14 mouse cellular contexts compared by ENCODE assay signal in genomic region chr4:41698421-41699016, GRCm38 (mm10). TPM values are rescaled to one million over a fixed set of nuclear protein-coding genes. Genes with fewer than 3 reads are reported as not detected.
DNase-seq lines count a peak whose midpoint lies in the region; ATAC-seq lines count a peak whose summit lies in the region.
"Not testable (repeated sequence)": the region's sequence is repeated elsewhere in the genome, so short reads cannot be mapped to it uniquely, and the experiment has no call there.
"Had no signal": no experiment of that assay in that cellular context is flagged by ENCODE, and none has a peak within 500 bp of the region (broad histone marks: within the 10 kb centered on the region; RNA-seq: fewer than 3 reads in every experiment).

No protein-coding gene starts in this region.

- DNase-seq in adrenal gland, postnatal 14 days = peak; percentile 67
- DNase-seq in cerebellum, postnatal 14 days = peak; percentile 70 to 75
- DNase-seq in forebrain, embryonic 14.5 days (ENCODE audit: low spot score) = peak; percentile 20
- DNase-seq in heart, adult 9 months (ENCODE audit: low spot score in 2 of 2) = peak; percentile 51 to 52
- DNase-seq in kidney, postnatal 14 days = peak; percentile 53
- DNase-seq in midbrain, embryonic 11.5 days (ENCODE audit: low spot score, missing footprints) = peak; percentile 80
- DNase-seq in testis, postnatal 10 days (ENCODE audit: low spot score) = peak; percentile 61

- WGBS in forebrain, embryonic 14.5 days = 7% methylated on average over 20 of the region's 32 CpGs
- WGBS in hindbrain, embryonic 12.5 days = 5% methylated on average over 23 of the region's 32 CpGs
- 7% methylated on average over 20 of the region's 32 CpGs for WGBS in midbrain, embryonic 11.5 days

- not testable (repeated sequence) for H3K27ac ChIP-seq in forebrain, embryonic 14.5 days (ENCODE audit: low read depth, low read length); hindbrain, embryonic 12.5 days; midbrain, embryonic 11.5 days (ENCODE audit: low read depth, low read length)

- H3K4me3 ChIP-seq in forebrain, embryonic 14.5 days (ENCODE audit: low read depth, low read length); hindbrain, embryonic 12.5 days; midbrain, embryonic 11.5 days (ENCODE audit: low read depth, low read length): not testable (repeated sequence)

- not testable (repeated sequence) for H3K4me2 ChIP-seq in forebrain, embryonic 14.5 days (ENCODE audit: low read length); midbrain, embryonic 11.5 days
- peak overlapping the region; percentile 31 for H3K4me2 ChIP-seq in hindbrain, embryonic 12.5 days (replicated peaks)

- not testable (repeated sequence) for ATAC-seq in forebrain, embryonic 14.5 days; hindbrain, embryonic 12.5 days (ENCODE audit: low FRiP score); midbrain, embryonic 11.5 days (ENCODE audit: low FRiP score)

- not testable (repeated sequence) for H3K4me1 ChIP-seq in forebrain, embryonic 14.5 days (ENCODE audit: control insufficient read depth, insufficient read depth, low read length); hindbrain, embryonic 12.5 days; midbrain, embryonic 11.5 days (ENCODE audit: control insufficient read depth, insufficient read depth, low read length)

- not testable (repeated sequence) for H3K27me3 ChIP-seq in forebrain, embryonic 14.5 days (replicated peaks; ENCODE audit: control insufficient read depth, insufficient read depth, low read length); hindbrain, embryonic 12.5 days; midbrain, embryonic 11.5 days (ENCODE audit: control insufficient read depth, insufficient read depth, low read length)

- not testable (repeated sequence) for H3K36me3 ChIP-seq in forebrain, embryonic 14.5 days (ENCODE audit: control insufficient read depth, insufficient read depth, low read length); hindbrain, embryonic 12.5 days; midbrain, embryonic 11.5 days (ENCODE audit: control insufficient read depth, insufficient read depth, low read length)

- not testable (repeated sequence) for H3K9ac ChIP-seq in forebrain, embryonic 14.5 days (ENCODE audit: low read length); hindbrain, embryonic 12.5 days; midbrain, embryonic 11.5 days (ENCODE audit: low read length)

- H3K9me3 ChIP-seq in forebrain, embryonic 14.5 days (replicated peaks; ENCODE audit: control insufficient read depth, low read length); hindbrain, embryonic 12.5 days (replicated peaks); midbrain, embryonic 11.5 days (ENCODE audit: control insufficient read depth, low read length): not testable (repeated sequence)

RNA-seq across cellular contexts. Expression of gene Il11ra1, which starts 1.3 kb away (rescaled TPM):
- 56.9 and 60.2 TPM in 2 replicates for total RNA-seq in adrenal gland, postnatal 14 days (2021)
- 23.9 and 24.3 TPM in 2 replicates for polyA plus RNA-seq in forebrain, embryonic 14.5 days (2014; fragmentation: Nextera tagmentation; extraction: Ambion mirVana)
- 125 and 141 TPM in 2 replicates for polyA plus RNA-seq in hindbrain, embryonic 12.5 days (2016; fragmentation: Nextera tagmentation; extraction: Ambion mirVana)
- 55.2 and 57.9 TPM in 2 replicates for polyA plus RNA-seq in midbrain, embryonic 11.5 days (2014; fragmentation: Nextera tagmentation; extraction: Ambion mirVana)

RNA-seq across cellular contexts. Expression of gene Cntfr, which starts 1.6 kb away (rescaled TPM):
- 61.2 and 63.2 TPM in 2 replicates for total RNA-seq in adrenal gland, postnatal 14 days (2021)
- polyA plus RNA-seq in forebrain, embryonic 14.5 days (2014; fragmentation: Nextera tagmentation; extraction: Ambion mirVana) = 12.6 and 12.7 TPM in 2 replicates
- polyA plus RNA-seq in hindbrain, embryonic 12.5 days (2016; fragmentation: Nextera tagmentation; extraction: Ambion mirVana) = 28.8 and 35.9 TPM in 2 replicates
- polyA plus RNA-seq in midbrain, embryonic 11.5 days (2014; fragmentation: Nextera tagmentation; extraction: Ambion mirVana) = 25.7 and 33.8 TPM in 2 replicates
- total RNA-seq: neutrophil, adult 5-6 weeks had no signal

RNA-seq across cellular contexts. Expression of gene Rpp25l, which starts 14.8 kb away (rescaled TPM):
- 30.1 and 34.1 TPM in 2 replicates for total RNA-seq in adrenal gland, postnatal 14 days (2021)
- 72.2 and 83.3 TPM in 2 replicates for polyA plus RNA-seq in forebrain, embryonic 14.5 days (2014; fragmentation: Nextera tagmentation; extraction: Ambion mirVana)
- 55.6 and 66.5 TPM in 2 replicates for polyA plus RNA-seq in hindbrain, embryonic 12.5 days (2016; fragmentation: Nextera tagmentation; extraction: Ambion mirVana)
- 69.3 and 85.9 TPM in 2 replicates for polyA plus RNA-seq in midbrain, embryonic 11.5 days (2014; fragmentation: Nextera tagmentation; extraction: Ambion mirVana)

RNA-seq across cellular contexts. Expression of gene Dctn3, which starts 24.5 kb away (rescaled TPM):
- 106 and 110 TPM in 2 replicates for total RNA-seq in adrenal gland, postnatal 14 days (2021)
- 301 and 330 TPM in 2 replicates for polyA plus RNA-seq in forebrain, embryonic 14.5 days (2014; fragmentation: Nextera tagmentation; extraction: Ambion mirVana)
- polyA plus RNA-seq in hindbrain, embryonic 12.5 days (2016; fragmentation: Nextera tagmentation; extraction: Ambion mirVana) = 191 and 199 TPM in 2 replicates
- 154 and 155 TPM in 2 replicates for polyA plus RNA-seq in midbrain, embryonic 11.5 days (2014; fragmentation: Nextera tagmentation; extraction: Ambion mirVana)

RNA-seq across cellular contexts. Expression of gene Arid3c, which starts 32.4 kb away (rescaled TPM):
- total RNA-seq in adrenal gland, postnatal 14 days (2021) = not detected in 2 replicates
- 0.12 and 0.15 TPM in 2 replicates for polyA plus RNA-seq in forebrain, embryonic 14.5 days (2014; fragmentation: Nextera tagmentation; extraction: Ambion mirVana)
- polyA plus RNA-seq in hindbrain, embryonic 12.5 days (2016; fragmentation: Nextera tagmentation; extraction: Ambion mirVana) = 1.1 TPM in 2 replicates
- polyA plus RNA-seq in midbrain, embryonic 11.5 days (2014; fragmentation: Nextera tagmentation; extraction: Ambion mirVana) = 0.72 and 1.8 TPM in 2 replicates
- total RNA-seq: G1E; heart, postnatal 10 days; layer of hippocampus, postnatal 14 days; neutrophil, adult 5-6 weeks had no signal
- polyA plus RNA-seq: G1E; kidney, embryonic 16.5 days; limb, embryonic 10.5 days had no signal

Comparison
In these comparisons a context has a peak if more than half of its experiments do, and no peak if none do; other contexts are left out.
1. DNase-seq: peak in every context shown above with its lines; median percentile 80 in midbrain, embryonic 11.5 days; 72 in cerebellum, postnatal 14 days; 67 in adrenal gland, postnatal 14 days; 61 in testis, postnatal 10 days; 53 in kidney, postnatal 14 days; 52 in heart, adult 9 months; 20 in forebrain, embryonic 14.5 days.